Mouse (Mus musculus): Measurements from ENCODE around the gene Sgpl1. TPM values are rescaled to one million over a fixed set of nuclear protein-coding genes. Genes with fewer than 3 reads are reported as not detected.

Sgpl1 gene
- polyA plus RNA-seq, 2 experiments: 60.6 to 81.0 TPM

- H3K4me1 ChIP-seq (ENCODE audit: control insufficient read depth, insufficient read depth, low read length): peaks cover 4% of the 10 kb centered on the region; the same call in 1 of the 2 replicates
- WGBS: 2% methylated on average over 39 of the region's 53 CpGs
These were observed 1.2 kb downstream of the Sgpl1 start for GRCm38 (mm10) chr10:61146119-61146806.

GRCm38 (mm10) chr10:61145766-61146118 is 1.8 kb downstream of the Sgpl1 start:
- peak overlapping the region; percentile 92 for H3K27ac ChIP-seq (replicated peaks; ENCODE audit: low read depth, low read length)
- no peak for DNase-seq (ENCODE audit: low spot score)

More at GRCm38 (mm10) chr10:61146119-61146806, 1.2 kb downstream of the Sgpl1 start:
- DNase-seq (ENCODE audit: low spot score) (peak; percentile 57), ATAC-seq (ENCODE audit: low FRiP score, low read depth) (peak; percentile 23)
- H3K27ac ChIP-seq (replicated peaks; ENCODE audit: low read depth, low read length): peak overlapping the region; percentile 92
- peak overlapping the region; percentile 87 for H3K4me2 ChIP-seq (replicated peaks; ENCODE audit: low read depth, low read length, severe bottlenecking)
- H3K36me3 ChIP-seq (ENCODE audit: control insufficient read depth, insufficient read depth, low read length): peaks cover 3% of the 10 kb centered on the region; the same call in 1 of the 2 replicates
- no peaks in the 10 kb centered on the region for H3K27me3 ChIP-seq (ENCODE audit: control insufficient read depth, insufficient read depth, low read length)
- TF ChIP-seq POLR2A (IDR thresholded peaks at IDR 0.05; ENCODE audit: borderline replicate concordance, extremely low read depth, insufficient read depth, insufficient read length): no peak
- H3K4me3 ChIP-seq (replicated peaks; ENCODE audit: low read length): peak overlapping the region; percentile 84
- H3K9ac ChIP-seq (ENCODE audit: low read depth, low read length, severe bottlenecking): peak overlapping the region; percentile 85
- H3K9me3 ChIP-seq (ENCODE audit: control insufficient read depth, low read length): no peaks in the 10 kb centered on the region

DNA sequence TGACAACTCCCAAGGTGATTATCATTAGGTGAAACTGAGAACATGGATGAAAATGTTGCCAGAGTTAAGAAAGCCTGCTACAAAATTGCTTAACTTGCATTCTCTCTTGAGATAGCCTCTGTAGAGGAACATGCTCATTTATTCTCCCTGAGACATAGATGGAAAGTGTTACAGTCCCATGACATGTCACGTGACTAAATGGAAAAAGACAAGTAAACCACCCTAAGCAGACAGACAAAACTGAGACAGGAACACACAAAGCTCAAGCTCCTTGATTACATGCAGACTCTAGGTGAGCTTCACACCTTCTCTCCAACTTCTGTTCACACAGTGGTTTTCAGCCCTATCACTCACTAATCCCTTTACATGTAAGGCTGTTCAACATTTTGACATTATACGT is 4.2 kb downstream of the Sgpl1 start:
- DNase-seq (ENCODE audit: low spot score) (no peak), ATAC-seq (ENCODE audit: low FRiP score, low read depth) (no peak)
- Histone ChIP-seq H3K4me2 (replicated peaks; ENCODE audit: low read depth, low read length, severe bottlenecking) (no peak overlapping the region), H3K9ac (ENCODE audit: low read depth, low read length, severe bottlenecking) (no peak overlapping the region), H3K9me3 (ENCODE audit: control insufficient read depth, low read length) (no peaks in the 10 kb centered on the region), H3K27ac (replicated peaks; ENCODE audit: low read depth, low read length) (no peak overlapping the region), H3K4me3 (replicated peaks; ENCODE audit: low read length) (no peak overlapping the region), H3K27me3 (ENCODE audit: control insufficient read depth, insufficient read depth, low read length) (no peaks in the 10 kb centered on the region), H3K4me1 (ENCODE audit: control insufficient read depth, insufficient read depth, low read length) (peaks cover 4% of the 10 kb centered on the region; the same call in 1 of the 2 replicates), H3K36me3 (ENCODE audit: control insufficient read depth, insufficient read depth, low read length) (peaks cover 7% of the 10 kb centered on the region; the same call in 1 of the 2 replicates)
- TF ChIP-seq POLR2A (IDR thresholded peaks at IDR 0.05; ENCODE audit: borderline replicate concordance, extremely low read depth, insufficient read depth, insufficient read length): no peak
- 84% methylated on average over 2 of the region's 2 CpGs for WGBS

More at GRCm38 (mm10) chr10:61145766-61146118, 1.8 kb downstream of the Sgpl1 start:
- peak overlapping the region; percentile 84 for H3K4me3 ChIP-seq (replicated peaks; ENCODE audit: low read length)
- H3K36me3 ChIP-seq (ENCODE audit: control insufficient read depth, insufficient read depth, low read length): peaks cover 3% of the 10 kb centered on the region; the same call in 1 of the 2 replicates
- 0% methylated on average over 3 of the region's 3 CpGs for WGBS
- no peak for ATAC-seq (ENCODE audit: low FRiP score, low read depth)
- no peak for TF ChIP-seq POLR2A (IDR thresholded peaks at IDR 0.05; ENCODE audit: borderline replicate concordance, extremely low read depth, insufficient read depth, insufficient read length)
- H3K9me3 ChIP-seq (ENCODE audit: control insufficient read depth, low read length): no peaks in the 10 kb centered on the region
- H3K4me1 ChIP-seq (ENCODE audit: control insufficient read depth, insufficient read depth, low read length): peaks cover 4% of the 10 kb centered on the region; the same call in 1 of the 2 replicates
- peak overlapping the region; percentile 87 for H3K4me2 ChIP-seq (replicated peaks; ENCODE audit: low read depth, low read length, severe bottlenecking)
- no peaks in the 10 kb centered on the region for H3K27me3 ChIP-seq (ENCODE audit: control insufficient read depth, insufficient read depth, low read length)
- H3K9ac ChIP-seq (ENCODE audit: low read depth, low read length, severe bottlenecking): peak overlapping the region; percentile 85

DNA sequence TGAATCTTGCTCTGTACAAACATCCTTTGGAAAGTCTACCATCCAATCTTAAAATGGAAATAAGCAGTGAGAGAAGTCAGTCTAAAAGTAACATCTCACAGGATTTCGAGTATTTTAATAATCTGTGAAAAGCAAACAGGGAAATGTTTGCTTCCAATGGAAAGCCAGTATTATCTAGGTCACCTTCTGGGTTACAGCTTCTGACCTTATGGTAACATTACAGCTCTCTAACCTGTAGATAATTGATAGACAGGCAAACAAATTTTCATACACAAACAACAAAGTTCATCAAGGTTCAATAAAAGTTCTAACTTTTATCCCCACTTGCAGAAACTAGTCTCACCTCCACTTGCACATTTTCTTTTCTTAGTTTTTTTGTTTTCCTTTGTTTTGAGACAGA is 9.9 kb downstream of the Sgpl1 start:
- H3K9me3 ChIP-seq (ENCODE audit: control insufficient read depth, low read length): no peaks in the 10 kb centered on the region
- no peak for TF ChIP-seq POLR2A (IDR thresholded peaks at IDR 0.05; ENCODE audit: borderline replicate concordance, extremely low read depth, insufficient read depth, insufficient read length)

GRCm38 (mm10) chr10:61135226-61135839 is 12.2 kb downstream of the Sgpl1 start:
- TF ChIP-seq POLR2A (IDR thresholded peaks at IDR 0.05; ENCODE audit: borderline replicate concordance, extremely low read depth, insufficient read depth, insufficient read length): no peak
- Histone ChIP-seq H3K4me3 (replicated peaks; ENCODE audit: low read length) (no peak overlapping the region), H3K36me3 (ENCODE audit: control insufficient read depth, insufficient read depth, low read length) (peaks cover 18% of the 10 kb centered on the region), H3K4me1 (ENCODE audit: control insufficient read depth, insufficient read depth, low read length) (no peaks in the 10 kb centered on the region), H3K27me3 (ENCODE audit: control insufficient read depth, insufficient read depth, low read length) (no peaks in the 10 kb centered on the region), H3K27ac (replicated peaks; ENCODE audit: low read depth, low read length) (no peak overlapping the region), H3K9me3 (ENCODE audit: control insufficient read depth, low read length) (no peaks in the 10 kb centered on the region), H3K4me2 (replicated peaks; ENCODE audit: low read depth, low read length, severe bottlenecking) (no peak overlapping the region), H3K9ac (ENCODE audit: low read depth, low read length, severe bottlenecking) (no peak overlapping the region)
- WGBS: 45% methylated on average over 3 of the region's 3 CpGs
- no peak for DNase-seq (ENCODE audit: low spot score)
- ATAC-seq (ENCODE audit: low FRiP score, low read depth): no peak

More for the DNA sequence above, 9.9 kb downstream of the Sgpl1 start:
- no peak for DNase-seq (ENCODE audit: low spot score)
- H3K27me3 ChIP-seq (ENCODE audit: control insufficient read depth, insufficient read depth, low read length): no peaks in the 10 kb centered on the region
- peaks cover 17% of the 10 kb centered on the region; the same call in 1 of the 2 replicates for H3K36me3 ChIP-seq (ENCODE audit: control insufficient read depth, insufficient read depth, low read length)
- H3K4me2 ChIP-seq (replicated peaks; ENCODE audit: low read depth, low read length, severe bottlenecking): no peak overlapping the region
- H3K4me1 ChIP-seq (ENCODE audit: control insufficient read depth, insufficient read depth, low read length): no peaks in the 10 kb centered on the region
- H3K4me3 ChIP-seq (replicated peaks; ENCODE audit: low read length): no peak overlapping the region
- WGBS: 83% methylated on average over 1 of the region's 1 CpGs
- no peak overlapping the region for H3K9ac ChIP-seq (ENCODE audit: low read depth, low read length, severe bottlenecking)
- ATAC-seq (ENCODE audit: low FRiP score, low read depth): no peak
- no peak overlapping the region for H3K27ac ChIP-seq (replicated peaks; ENCODE audit: low read depth, low read length)

Data from limb, embryonic 14.5 days (tissue).